Mouse (Mus musculus) midbrain, embryonic 10.5 days (tissue): ENCODE results near the gene Sh3kbp1. TPM values are rescaled to one million over a fixed set of nuclear protein-coding genes. Genes with fewer than 3 reads are reported as not detected.

Source experiments
- DNase-seq: peaks from one replicate; pipeline ENCODE4 v3.0.0-alpha.2; 2017; ENCODE audit warnings: low spot score
- H3K27ac ChIP-seq: fragments of 300-500 bp; sonication (generic); replicated peaks from 2 replicates; pipeline ENCODE4 v1.5.1; 2016; ENCODE audit warnings: mild to moderate bottlenecking
- H3K27me3 ChIP-seq: fragments of 300-500 bp; sonication (generic); 2 replicates; pipeline ENCODE4 v1.6.1; 2016; ENCODE audit warnings: low read depth, mild to moderate bottlenecking; ENCODE audit not compliant: poor library complexity, severe bottlenecking
- H3K36me3 ChIP-seq: fragments of 300-500 bp; sonication (generic); 2 replicates; pipeline ENCODE4 v1.6.1; 2016; ENCODE audit warnings: mild to moderate bottlenecking, moderate library complexity
- H3K4me1 ChIP-seq: fragments of 300-500 bp; sonication (generic); 2 replicates; pipeline ENCODE4 v1.6.1; 2016
- H3K4me3 ChIP-seq: fragments of 300-500 bp; sonication (generic); 2 replicates; pipeline ENCODE4 v1.5.1; 2016; ENCODE audit warnings: mild to moderate bottlenecking, moderate library complexity
- H3K9me3 ChIP-seq: fragments of 300-500 bp; sonication (generic); replicated peaks from 2 replicates; pipeline ENCODE4 v1.6.1; 2016; ENCODE audit warnings: mild to moderate bottlenecking
- WGBS: fragments of 180-500 bp; shearing (Covaris S2); methylation state at CpG from one replicate; pipeline ENCODE4 v1.1.7; 2016; 5-methylcytosine and 5-hydroxymethylcytosine counted together
- polyA plus RNA-seq: library from polyadenylated mRNA; unstranded; fragments of >200 nt; fragmentation: Nextera tagmentation; extraction: Ambion mirVana; gene quantifications from 2 replicates; pipeline ENCODE4 v1.2.1, GENCODE M21; 2016

Gene Sh3kbp1
- polyA plus RNA-seq, 1 experiment from 2014 or later, result 21.1 TPM

GRCm38 (mm10) chrX:159731421-159731820 is 104.3 kb downstream of the Sh3kbp1 start:
- no peaks in the 10 kb centered on the region for H3K4me1 ChIP-seq
- H3K36me3 ChIP-seq, result no peaks in the 10 kb centered on the region
- H3K9me3 ChIP-seq, result no peaks in the 10 kb centered on the region
- peaks cover 88% of the 10 kb centered on the region for H3K27me3 ChIP-seq
- no peak overlapping the region for H3K4me3 ChIP-seq
- 87% methylated on average over 3 of the region's 3 CpGs for WGBS
- H3K27ac ChIP-seq, result no peak overlapping the region
- DNase-seq, result no peak

- no peaks in the 10 kb centered on the region for H3K4me1 ChIP-seq
- DNase-seq, result no peak
- H3K4me3 ChIP-seq, result no peak overlapping the region
- peaks cover 91% of the 10 kb centered on the region for H3K27me3 ChIP-seq
- 79% methylated on average over 3 of the region's 3 CpGs for WGBS
- H3K36me3 ChIP-seq, result no peaks in the 10 kb centered on the region
- H3K9me3 ChIP-seq, result no peaks in the 10 kb centered on the region
- no peak overlapping the region for H3K27ac ChIP-seq
Observed at GRCm38 (mm10) chrX:159732845-159733244, 105.8 kb downstream of the Sh3kbp1 start.

GRCm38 (mm10) chrX:159733948-159734347 is 106.9 kb downstream of the Sh3kbp1 start:
- Histone ChIP-seq H3K36me3 (no peaks in the 10 kb centered on the region), H3K27me3 (peaks cover 93% of the 10 kb centered on the region), H3K4me1 (no peaks in the 10 kb centered on the region), H3K4me3 (no peak overlapping the region), H3K9me3 (no peaks in the 10 kb centered on the region), H3K27ac (no peak overlapping the region)
- no peak for DNase-seq
- WGBS, result 94% methylated on average over 2 of the region's 2 CpGs

- WGBS, result 76% methylated on average over 6 of the region's 6 CpGs
- Histone ChIP-seq H3K36me3 (no peaks in the 10 kb centered on the region), H3K27me3 (peaks cover 92% of the 10 kb centered on the region), H3K27ac (no peak overlapping the region), H3K4me1 (no peaks in the 10 kb centered on the region), H3K4me3 (no peak overlapping the region), H3K9me3 (no peaks in the 10 kb centered on the region)
- no peak for DNase-seq
Observed at GRCm38 (mm10) chrX:159735513-159736099, 108.5 kb downstream of the Sh3kbp1 start.

DNA sequence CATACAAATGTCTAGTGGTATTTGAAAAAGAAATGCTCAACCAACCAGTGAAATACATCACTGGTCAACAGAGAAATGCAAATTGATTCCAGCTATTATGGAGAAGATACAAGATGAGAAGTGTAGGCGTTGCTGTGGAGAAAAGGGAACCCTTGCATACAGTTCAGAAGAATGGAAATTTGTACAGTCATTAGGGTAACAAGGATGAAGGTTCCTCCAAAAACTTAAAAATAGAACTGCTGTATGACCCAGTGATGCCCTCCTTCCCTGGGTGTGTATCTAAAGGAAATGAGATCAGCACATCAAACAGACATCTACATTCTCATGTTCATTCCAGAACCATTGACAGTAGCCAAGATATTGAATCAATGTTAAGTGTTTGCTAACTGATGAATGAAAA is 110.3 kb downstream of the Sh3kbp1 start:
- no peaks in the 10 kb centered on the region for H3K36me3 ChIP-seq
- H3K27ac ChIP-seq, result no peak overlapping the region
- H3K4me1 ChIP-seq, result no peaks in the 10 kb centered on the region
- H3K4me3 ChIP-seq, result no peak overlapping the region
- DNase-seq, result no peak
- peaks cover 91% of the 10 kb centered on the region for H3K27me3 ChIP-seq
- WGBS, result 94% methylated on average over 1 of the region's 1 CpGs
- no peaks in the 10 kb centered on the region for H3K9me3 ChIP-seq

DNA sequence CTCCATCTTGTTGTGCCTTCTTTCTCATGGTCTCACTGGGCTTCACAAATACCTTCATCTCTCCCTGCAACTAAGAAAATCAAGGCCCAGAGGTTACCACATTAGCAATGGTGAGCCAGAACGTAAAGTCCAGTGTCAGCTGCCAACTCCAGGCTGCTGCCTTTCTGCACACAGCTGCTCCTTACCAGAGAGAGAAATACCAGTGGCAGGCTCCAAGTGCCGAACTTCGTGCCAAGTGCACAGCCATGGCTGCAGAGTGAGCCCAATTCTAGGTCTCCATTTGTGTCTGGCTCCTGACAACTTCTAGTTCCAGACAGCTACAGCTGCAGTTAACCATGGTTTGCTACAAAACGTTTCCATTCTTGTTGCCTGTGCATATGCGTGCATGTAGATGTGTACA is 117.0 kb downstream of the Sh3kbp1 start:
- DNase-seq, result no peak
- 63% methylated on average over 5 of the region's 5 CpGs for WGBS
- Histone ChIP-seq H3K27ac (no peak overlapping the region), H3K4me3 (no peak overlapping the region), H3K36me3 (no peaks in the 10 kb centered on the region), H3K4me1 (peaks cover 4% of the 10 kb centered on the region), H3K9me3 (no peaks in the 10 kb centered on the region), H3K27me3 (peaks cover 89% of the 10 kb centered on the region)

GRCm38 (mm10) chrX:159744620-159745019 is 117.5 kb downstream of the Sh3kbp1 start:
- Histone ChIP-seq H3K4me3 (no peak overlapping the region), H3K4me1 (peaks cover 4% of the 10 kb centered on the region), H3K27me3 (peaks cover 85% of the 10 kb centered on the region), H3K36me3 (no peaks in the 10 kb centered on the region), H3K9me3 (no peaks in the 10 kb centered on the region), H3K27ac (no peak overlapping the region)
- DNase-seq, result no peak
- WGBS, result 43% methylated on average over 3 of the region's 3 CpGs

DNA sequence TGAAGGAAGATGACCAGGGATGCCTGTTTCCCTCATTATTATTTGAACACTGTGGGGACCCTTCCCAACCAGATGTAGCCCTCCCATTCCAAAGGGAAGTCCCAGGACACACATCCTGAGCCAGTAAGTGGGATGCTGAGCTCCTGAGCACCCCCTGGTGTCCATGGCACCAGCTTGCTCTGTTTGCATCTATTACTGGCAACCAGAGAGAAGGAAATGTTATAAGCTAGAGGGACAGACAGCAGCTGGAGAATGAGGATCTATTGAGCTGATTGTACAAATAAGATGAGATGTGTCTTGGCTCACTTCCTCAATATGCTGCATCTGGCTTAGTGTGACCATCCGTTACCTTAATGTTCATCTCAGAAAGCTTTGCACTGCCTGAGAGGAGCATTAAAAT is 124.8 kb downstream of the Sh3kbp1 start:
- H3K36me3 ChIP-seq, result no peaks in the 10 kb centered on the region
- no peak overlapping the region for H3K27ac ChIP-seq
- no peaks in the 10 kb centered on the region for H3K4me1 ChIP-seq
- H3K27me3 ChIP-seq, result peaks cover 74% of the 10 kb centered on the region
- 93% methylated on average over 1 of the region's 1 CpGs for WGBS
- no peaks in the 10 kb centered on the region for H3K9me3 ChIP-seq
- DNase-seq, result peak; percentile 25
- H3K4me3 ChIP-seq, result no peak overlapping the region

DNA sequence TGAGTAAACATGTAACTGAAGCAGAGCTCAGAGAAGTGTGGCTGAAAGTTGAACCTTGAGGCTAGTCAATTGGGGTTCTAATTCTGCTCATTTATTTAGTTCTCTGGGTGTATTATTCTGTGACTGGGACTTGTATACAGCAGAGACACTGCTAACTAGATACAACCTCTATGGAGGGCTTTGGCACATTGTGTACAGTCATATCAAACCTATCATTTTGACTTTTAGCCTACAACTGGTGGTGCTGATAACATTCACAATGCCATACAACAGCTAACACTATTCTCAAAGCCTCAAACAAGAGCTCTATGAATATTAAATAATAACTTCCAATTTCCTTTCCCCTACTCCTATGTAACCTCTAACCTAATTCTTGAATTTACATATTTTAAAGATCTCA is 129.2 kb downstream of the Sh3kbp1 start:
- DNase-seq, result no peak
- H3K36me3 ChIP-seq, result no peaks in the 10 kb centered on the region
- no peak overlapping the region for H3K27ac ChIP-seq
- no peaks in the 10 kb centered on the region for H3K9me3 ChIP-seq
- H3K4me3 ChIP-seq, result no peak overlapping the region
- H3K27me3 ChIP-seq, result peaks cover 69% of the 10 kb centered on the region
- H3K4me1 ChIP-seq, result no peaks in the 10 kb centered on the region

DNA sequence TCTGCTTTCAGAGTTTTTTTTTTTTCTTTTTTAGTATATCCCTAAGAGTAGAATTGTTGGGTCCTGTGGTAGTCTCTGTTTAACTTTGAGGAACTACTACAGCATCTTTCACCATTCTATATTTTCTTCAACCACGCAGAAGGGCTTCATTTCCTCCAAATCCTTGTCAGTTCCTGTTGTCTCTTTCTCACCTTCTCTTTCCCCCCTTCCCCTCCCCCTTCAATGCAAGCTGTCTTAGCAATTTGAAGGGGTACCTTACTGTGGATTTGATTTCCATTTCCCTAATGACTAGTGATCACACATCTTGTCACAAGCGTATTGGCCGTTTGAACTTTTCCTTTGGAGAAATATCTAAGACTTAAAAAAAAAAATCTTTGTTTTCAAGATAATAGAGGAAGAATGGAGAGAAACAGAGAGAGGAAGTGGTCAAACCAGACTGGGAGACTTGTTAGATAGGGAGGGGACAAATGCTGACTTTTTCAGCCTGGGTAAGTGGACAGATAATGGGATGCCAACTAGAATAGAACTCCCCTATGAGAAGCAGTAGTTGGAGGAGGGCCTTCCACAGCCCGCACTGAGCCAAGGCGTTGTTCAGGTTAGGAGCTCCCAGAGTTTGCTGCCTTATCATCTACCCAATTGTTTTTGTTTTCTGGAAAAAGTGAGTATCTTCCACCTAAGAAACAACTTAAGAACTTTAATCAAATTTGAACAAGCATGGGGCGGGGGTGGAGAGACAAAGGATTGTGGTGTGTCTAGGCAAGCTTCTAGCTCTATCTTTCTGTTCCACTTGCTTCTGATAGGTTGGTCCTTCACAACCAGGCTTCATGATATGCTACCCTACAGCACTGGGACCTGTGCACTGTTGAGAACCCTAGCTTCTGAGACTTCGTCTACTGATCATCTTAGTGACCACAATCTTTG is 130.1 kb downstream of the Sh3kbp1 start:
- Histone ChIP-seq H3K4me1 (no peaks in the 10 kb centered on the region), H3K27ac (no peak overlapping the region), H3K36me3 (no peaks in the 10 kb centered on the region), H3K9me3 (no peaks in the 10 kb centered on the region), H3K27me3 (peaks cover 64% of the 10 kb centered on the region), H3K4me3 (no peak overlapping the region)
- 89% methylated on average over 7 of the region's 7 CpGs for WGBS
- DNase-seq, result no peak

GRCm38 (mm10) chrX:159757854-159758540 is 130.9 kb downstream of the Sh3kbp1 start:
- H3K9me3 ChIP-seq, result no peaks in the 10 kb centered on the region
- no peak for DNase-seq
- H3K27me3 ChIP-seq, result peaks cover 62% of the 10 kb centered on the region
- 77% methylated on average over 5 of the region's 5 CpGs for WGBS
- no peaks in the 10 kb centered on the region for H3K4me1 ChIP-seq
- H3K4me3 ChIP-seq, result no peak overlapping the region
- H3K27ac ChIP-seq, result no peak overlapping the region
- H3K36me3 ChIP-seq, result no peaks in the 10 kb centered on the region

DNA sequence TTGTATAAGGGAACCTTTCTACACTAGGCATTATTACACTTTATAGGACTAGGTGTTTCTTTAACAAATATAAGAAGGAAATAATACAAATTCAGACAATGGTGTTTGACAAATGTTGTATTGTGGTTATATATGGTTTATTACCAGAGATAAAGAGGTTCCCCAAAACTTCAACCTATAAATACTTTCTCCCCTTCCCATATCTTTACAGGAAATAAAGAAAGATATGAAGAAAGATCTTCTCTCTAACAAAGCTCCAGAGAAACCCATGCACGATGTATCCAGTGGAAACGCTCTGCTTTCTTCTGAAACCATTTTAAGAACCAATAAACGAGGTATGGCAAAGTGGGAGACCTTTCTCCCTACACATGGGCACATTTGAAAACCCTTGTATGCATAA is 136.7 kb downstream of the Sh3kbp1 start:
- Histone ChIP-seq H3K36me3 (no peaks in the 10 kb centered on the region), H3K9me3 (no peaks in the 10 kb centered on the region), H3K27ac (no peak overlapping the region), H3K4me1 (peaks cover 13% of the 10 kb centered on the region), H3K27me3 (peaks cover 68% of the 10 kb centered on the region), H3K4me3 (no peak overlapping the region)
- WGBS, result 80% methylated on average over 3 of the region's 3 CpGs
- DNase-seq, result no peak

DNA sequence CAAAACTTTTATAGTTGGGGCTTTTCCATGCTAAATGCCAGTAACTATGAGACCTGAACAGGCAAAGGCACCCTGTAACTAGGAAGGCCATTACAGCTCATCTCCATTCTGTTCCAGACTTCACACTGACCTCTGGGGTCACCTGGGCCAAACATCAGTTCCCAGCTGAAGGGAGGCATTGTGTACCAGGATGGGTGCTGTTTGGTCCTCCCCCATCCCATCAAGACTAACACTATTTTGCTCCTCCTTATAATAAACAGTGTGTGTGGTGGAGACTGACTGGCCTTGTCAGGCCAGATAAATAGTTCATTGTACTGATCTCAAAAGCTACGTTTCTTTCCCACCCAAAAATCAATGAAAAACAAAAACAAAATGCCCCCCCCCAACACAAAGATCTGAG is 138.8 kb downstream of the Sh3kbp1 start:
- 68% methylated on average over 1 of the region's 1 CpGs for WGBS
- no peak for DNase-seq
- H3K27me3 ChIP-seq, result peaks cover 89% of the 10 kb centered on the region

More for the DNA sequence above, 138.8 kb downstream of the Sh3kbp1 start:
- peaks cover 13% of the 10 kb centered on the region for H3K4me1 ChIP-seq
- no peaks in the 10 kb centered on the region for H3K9me3 ChIP-seq
- no peak overlapping the region for H3K4me3 ChIP-seq
- H3K27ac ChIP-seq, result no peak overlapping the region
- H3K36me3 ChIP-seq, result no peaks in the 10 kb centered on the region
